ENCODE assay signal across 8 mouse cellular contexts in the genomic region with DNA sequence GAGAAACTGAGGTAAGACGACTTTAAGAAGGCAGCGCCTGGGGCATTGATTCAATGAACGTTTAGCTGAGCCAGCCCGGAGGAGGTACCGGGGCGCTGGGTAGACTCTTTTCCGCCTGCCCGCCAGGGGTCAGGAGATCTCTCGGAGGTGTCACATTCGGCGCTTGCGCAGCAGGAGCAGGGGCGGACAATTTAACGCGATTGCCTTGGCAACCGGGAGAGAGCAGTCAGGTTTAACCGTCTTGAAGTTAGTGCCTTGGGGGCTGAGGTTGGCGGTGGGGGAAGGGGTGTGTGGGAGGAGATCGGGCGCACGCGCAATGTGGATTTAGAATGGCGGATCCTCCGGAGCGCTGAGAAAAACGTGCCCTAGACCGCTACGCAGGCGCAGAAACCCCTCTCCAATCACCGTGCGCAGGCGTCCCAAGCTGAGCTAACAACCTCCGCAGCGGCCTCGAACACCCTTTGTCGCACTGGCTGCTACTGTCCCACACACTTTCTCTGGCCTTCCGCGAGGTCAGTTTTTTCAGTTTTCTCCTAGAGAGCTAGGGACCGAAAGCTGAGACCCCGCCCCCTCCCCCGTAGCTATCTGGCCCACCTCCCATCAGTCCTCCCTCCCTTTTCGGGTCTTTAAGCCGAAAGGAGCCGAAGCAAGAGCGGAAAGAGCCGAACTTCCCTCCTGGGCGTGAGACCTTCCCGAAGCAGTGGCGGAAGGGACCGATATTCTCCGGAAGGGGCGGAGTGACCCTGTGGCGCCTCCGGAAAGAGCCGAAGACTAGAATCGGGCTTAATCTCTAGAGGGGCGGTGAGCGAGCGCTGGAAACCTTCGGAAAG. TPM values are rescaled to one million over a fixed set of nuclear protein-coding genes. Genes with fewer than 3 reads are reported as not detected.
DNase-seq lines count a peak whose midpoint lies in the region; ATAC-seq lines count a peak whose summit lies in the region.

No protein-coding gene starts in this region.

- H3K4me1 ChIP-seq in hindbrain, embryonic 16.5 days (ENCODE audit: control insufficient read depth, insufficient read depth, low read depth, low read length), result peaks cover 39% of the 10 kb centered on the region

- WGBS in hindbrain, embryonic 16.5 days, result under 1% methylated on average over 60 of the region's 60 CpGs
- WGBS in macrophage (ENCODE audit: missing documents), result under 1% methylated on average over 54 of the region's 60 CpGs

- peak overlapping the region; percentile 74 for H3K4me3 ChIP-seq in hindbrain, embryonic 16.5 days (ENCODE audit: low read length)
- H3K4me3 ChIP-seq in macrophage (ENCODE audit: inconsistent target), result peak overlapping the region; percentile 72

- peak; percentile 91 for DNase-seq in WW6 (ENCODE audit: low read depth, low spot score)
- peak; percentile 97 to 99 for DNase-seq in cerebellum, postnatal 4 days (ENCODE audit: low spot score in 2 of 2)
- DNase-seq in gastrocnemius, adult 18-20 months (ENCODE audit: low spot score), result peak; percentile 99
- peak; percentile 99 to 100 for DNase-seq in left cerebral cortex, adult 18-20 months (ENCODE audit: low spot score in 2 of 2)
- peak; percentile 98 for DNase-seq in right cerebral cortex, adult 18-20 months
- DNase-seq in urinary bladder, postnatal 10 days (ENCODE audit: low spot score), result peak; percentile 96

- peak overlapping the region; percentile 96 for H3K4me2 ChIP-seq in hindbrain, embryonic 16.5 days (ENCODE audit: low read length)

- H3K27ac ChIP-seq in hindbrain, embryonic 16.5 days (ENCODE audit: low read depth, low read length), result peak overlapping the region; percentile 99
- peak overlapping the region; percentile 98 for H3K27ac ChIP-seq in macrophage

- peak; percentile 86 for ATAC-seq in hindbrain, embryonic 16.5 days

- no peaks in the 10 kb centered on the region for H3K36me3 ChIP-seq in hindbrain, embryonic 16.5 days (ENCODE audit: control insufficient read depth, insufficient read depth, low read length)
- H3K36me3 ChIP-seq in macrophage (ENCODE audit: inconsistent target), result 0 out of 2 replicates have a peak, but pooled peaks cover 5% of the 10 kb centered on the region

- peaks cover 36% of the 10 kb centered on the region for H3K79me2 ChIP-seq in macrophage (ENCODE audit: inconsistent target)

- H3K27me3 ChIP-seq in hindbrain, embryonic 16.5 days (replicated peaks; ENCODE audit: control insufficient read depth, insufficient read depth, low read length), result no peaks in the 10 kb centered on the region

- H3K9me3 ChIP-seq in hindbrain, embryonic 16.5 days (ENCODE audit: control insufficient read depth, low read length), result no peaks in the 10 kb centered on the region

- H3K9ac ChIP-seq in hindbrain, embryonic 16.5 days (ENCODE audit: low read depth, low read length), result peak overlapping the region; percentile 83

RNA-seq across cellular contexts. Expression of a gene that starts 0.8 kb away (rescaled TPM):
- total RNA-seq in gastrocnemius, adult 18-20 months (2021), result 10 to 100 TPM; 39.0 to 49.6 TPM
- polyA plus RNA-seq in hindbrain, embryonic 16.5 days (2015; fragmentation: Nextera tagmentation; extraction: Ambion mirVana), result 91.8 and 103 TPM in 2 replicates
- total RNA-seq in left cerebral cortex, adult 18-20 months (2021), result 100 to 1,000 TPM; 176 to 181 TPM
- total RNA-seq in macrophage (2018; cell fraction: chromatin; rRNA removed), result 100 to 1,000 TPM; 468 to 929 (median 653) TPM
- total RNA-seq in macrophage (2018; cell fraction: cytosol; rRNA removed), result 100 to 1,000 TPM in 13 of 26 experiments, 10 to 100 TPM in 13; 71.7 to 122 (median 101) TPM
- total RNA-seq in macrophage (2018; cell fraction: nucleus; rRNA removed), result 100 to 1,000 TPM; 190 to 472 (median 318) TPM
- 93.4 to 180 TPM (median 101 TPM) in 3 replicates for polyA plus RNA-seq in macrophage (2018)

RNA-seq across cellular contexts. Expression of a gene that starts 9.8 kb away (rescaled TPM):
- 1 to 10 TPM; 2.4 to 3.7 TPM for total RNA-seq in gastrocnemius, adult 18-20 months (2021)
- 103 and 108 TPM in 2 replicates for polyA plus RNA-seq in hindbrain, embryonic 16.5 days (2015; fragmentation: Nextera tagmentation; extraction: Ambion mirVana)
- 10 to 100 TPM; 27.8 to 31.0 TPM for total RNA-seq in left cerebral cortex, adult 18-20 months (2021)
- total RNA-seq in macrophage (2018; cell fraction: chromatin; rRNA removed), result 1 to 10 TPM in 8 of 26 experiments, under 1 TPM in 4, not detected in 14; 0.45 to 3.4 (median 1.2) TPM
- total RNA-seq in macrophage (2018; cell fraction: cytosol; rRNA removed), result 1 to 10 TPM in 25 of 26 experiments, under 1 TPM in 1; 0.93 to 4.2 (median 2.2) TPM
- total RNA-seq in macrophage (2018; cell fraction: nucleus; rRNA removed), result 1 to 10 TPM in 13 of 26 experiments, under 1 TPM in 5, not detected in 8; 0.53 to 2.7 (median 1.6) TPM
- polyA plus RNA-seq in macrophage (2018), result 2.0 TPM in 3 replicates

RNA-seq across cellular contexts. Expression of a gene that starts 18.9 kb away (rescaled TPM):
- 100 to 1,000 TPM; 161 to 183 TPM for total RNA-seq in gastrocnemius, adult 18-20 months (2021)
- 115 and 124 TPM in 2 replicates for polyA plus RNA-seq in hindbrain, embryonic 16.5 days (2015; fragmentation: Nextera tagmentation; extraction: Ambion mirVana)
- 100 to 1,000 TPM; 482 to 504 TPM for total RNA-seq in left cerebral cortex, adult 18-20 months (2021)
- 100 to 1,000 TPM in 13 of 26 experiments, 10 to 100 TPM in 13; 39.2 to 176 (median 99.5) TPM for total RNA-seq in macrophage (2018; cell fraction: chromatin; rRNA removed)
- total RNA-seq in macrophage (2018; cell fraction: cytosol; rRNA removed), result 100 to 1,000 TPM in 25 of 26 experiments, 10 to 100 TPM in 1; 88.5 to 168 (median 131) TPM
- total RNA-seq in macrophage (2018; cell fraction: nucleus; rRNA removed), result 100 to 1,000 TPM in 16 of 26 experiments, 10 to 100 TPM in 10; 52.8 to 179 (median 117) TPM
- polyA plus RNA-seq in macrophage (2018), result 84.6 to 130 TPM (median 119 TPM) in 3 replicates

RNA-seq across cellular contexts. Expression of a gene that starts 22.9 kb away (rescaled TPM):
- 1 to 10 TPM; 2.7 to 2.8 TPM for total RNA-seq in gastrocnemius, adult 18-20 months (2021)
- polyA plus RNA-seq in hindbrain, embryonic 16.5 days (2015; fragmentation: Nextera tagmentation; extraction: Ambion mirVana), result 9.7 and 10.2 TPM in 2 replicates
- total RNA-seq in left cerebral cortex, adult 18-20 months (2021), result 1 to 10 TPM; 4.4 to 4.8 TPM
- total RNA-seq in macrophage (2018; cell fraction: chromatin; rRNA removed), result 10 to 100 TPM in 3 of 26 experiments, 1 to 10 TPM in 23; 3.0 to 10.8 (median 5.4) TPM
- 1 to 10 TPM in 23 of 26 experiments, under 1 TPM in 3; 0.76 to 3.0 (median 1.9) TPM for total RNA-seq in macrophage (2018; cell fraction: cytosol; rRNA removed)
- total RNA-seq in macrophage (2018; cell fraction: nucleus; rRNA removed), result 1 to 10 TPM; 2.0 to 8.7 (median 4.3) TPM
- 1.8 to 2.2 TPM (median 1.8 TPM) in 3 replicates for polyA plus RNA-seq in macrophage (2018)

RNA-seq across cellular contexts. Expression of a gene that starts 27.2 kb away (rescaled TPM):
- total RNA-seq in gastrocnemius, adult 18-20 months (2021), result not detected
- polyA plus RNA-seq in hindbrain, embryonic 16.5 days (2015; fragmentation: Nextera tagmentation; extraction: Ambion mirVana), result not detected in 2 replicates
- not detected for total RNA-seq in left cerebral cortex, adult 18-20 months (2021)
- total RNA-seq in macrophage (2018; cell fraction: chromatin; rRNA removed), result 10 to 100 TPM in 2 of 26 experiments, 1 to 10 TPM in 18, under 1 TPM in 1, not detected in 5; 0.95 to 12.7 (median 2.7) TPM
- total RNA-seq in macrophage (2018; cell fraction: cytosol; rRNA removed), result under 1 TPM in 5 of 26 experiments, not detected in 21; 0.24 to 0.49 (median 0.29) TPM
- total RNA-seq in macrophage (2018; cell fraction: nucleus; rRNA removed), result 1 to 10 TPM in 12 of 26 experiments, under 1 TPM in 2, not detected in 12; 0.58 to 7.7 (median 3.3) TPM
- polyA plus RNA-seq in macrophage (2018), result 0.25 to 0.76 TPM in 2 of 3 replicates, not detected in the other

Comparison
In these comparisons a context has a peak if more than half of its experiments do, and no peak if none do; other contexts are left out.
1. Peak in every context shown above with its lines: DNase-seq, ATAC-seq, H3K4me3 ChIP-seq and H3K27ac ChIP-seq.
2. RNA of a gene that starts 9.8 kb away (total RNA-seq): 27.8 to 31.0 TPM in left cerebral cortex, adult 18-20 months; 2.4 to 3.7 TPM in gastrocnemius, adult 18-20 months; every median in the first group is over 4 times any median in the second.